Mouse (Mus musculus) lung, embryonic 15.5 days (tissue): ENCODE results near the gene Neb. TPM values are rescaled to one million over a fixed set of nuclear protein-coding genes. Genes with fewer than 3 reads are reported as not detected.

ENCODE experiments used
- ATAC-seq: fragments of 200-750 bp; cut with Nextera tagmentation; 2 replicates; pipeline ENCODE4 v1.8.0; 2017; ENCODE audit warnings: moderate number of reproducible peaks, borderline replicate concordance; ENCODE audit not compliant: low FRiP score, low TSS enrichment; ENCODE audit errors: extremely low read depth
- H3K27ac ChIP-seq: fragments of 300-500 bp; sonication (generic); 2 replicates; pipeline ENCODE4 v1.5.1; 2015; ENCODE audit warnings: moderate library complexity, mild to moderate bottlenecking, inconsistent platforms
- H3K27me3 ChIP-seq: fragments of 300-500 bp; sonication (generic); 2 replicates; pipeline ENCODE4 v1.6.1; 2015; ENCODE audit warnings: inconsistent platforms
- H3K36me3 ChIP-seq: fragments of 300-500 bp; sonication (generic); 2 replicates; pipeline ENCODE4 v1.6.1; 2015; ENCODE audit warnings: inconsistent platforms
- H3K4me1 ChIP-seq: fragments of 300-500 bp; sonication (generic); 2 replicates; pipeline ENCODE4 v1.6.1; 2015; ENCODE audit warnings: inconsistent platforms
- H3K4me2 ChIP-seq: fragments of 300-500 bp; sonication (generic); 2 replicates; pipeline ENCODE4 v1.6.1; 2015; ENCODE audit warnings: inconsistent platforms, mild to moderate bottlenecking, moderate library complexity
- H3K4me3 ChIP-seq: fragments of 300-500 bp; sonication (generic); 2 replicates; pipeline ENCODE4 v1.5.1; 2015; ENCODE audit warnings: mild to moderate bottlenecking, inconsistent platforms
- H3K9ac ChIP-seq: fragments of 300-500 bp; sonication (generic); 2 replicates; pipeline ENCODE4 v1.6.1; 2015; ENCODE audit warnings: inconsistent platforms
- H3K9me3 ChIP-seq: fragments of 300-500 bp; sonication (generic); 2 replicates; pipeline ENCODE4 v1.6.1; 2016; ENCODE audit warnings: inconsistent platforms
- WGBS: fragments of 180-500 bp; shearing (Covaris S2); methylation state at CpG from one replicate; pipeline ENCODE4 v1.1.7; 2015; 5-methylcytosine and 5-hydroxymethylcytosine counted together
- polyA plus RNA-seq: library from polyadenylated mRNA; unstranded; fragments of >200 nt; fragmentation: Nextera tagmentation; extraction: Ambion mirVana; gene quantifications from 2 replicates; pipeline ENCODE4 v1.2.1, GENCODE M21; 2015

Gene Neb
- polyA plus RNA-seq, 1 experiment from 2014 or later, result 1.7 TPM

DNA sequence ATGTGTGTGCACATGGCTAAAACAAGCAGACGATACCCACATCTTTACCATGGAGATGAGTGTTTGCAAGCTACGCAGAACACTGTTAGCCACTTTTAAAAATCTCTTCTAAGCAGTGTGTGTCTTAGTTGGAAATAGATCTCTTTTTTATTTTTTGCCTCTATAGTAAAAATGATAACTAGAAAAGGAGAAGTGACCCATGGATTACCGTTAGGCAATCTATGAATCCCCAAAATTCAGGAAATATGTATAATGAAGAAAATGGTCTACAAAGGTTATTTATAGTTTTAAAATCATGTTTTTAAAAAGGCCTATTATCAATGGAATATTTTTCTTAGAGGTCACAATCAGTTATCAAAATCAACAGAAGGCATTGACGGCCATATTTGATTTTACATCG, 80.3 kb downstream of the Neb start:
- no peak overlapping the region for H3K27ac ChIP-seq
- WGBS, result 96% methylated on average over 5 of the region's 5 CpGs
- ATAC-seq, result no peak
- no peak overlapping the region for H3K4me2 ChIP-seq
- H3K9ac ChIP-seq, result no peak overlapping the region
- no peak overlapping the region for H3K4me3 ChIP-seq
- no peaks in the 10 kb centered on the region for H3K4me1 ChIP-seq
- H3K36me3 ChIP-seq, result no peaks in the 10 kb centered on the region
- no peaks in the 10 kb centered on the region for H3K9me3 ChIP-seq
- H3K27me3 ChIP-seq, result no peaks in the 10 kb centered on the region

DNA sequence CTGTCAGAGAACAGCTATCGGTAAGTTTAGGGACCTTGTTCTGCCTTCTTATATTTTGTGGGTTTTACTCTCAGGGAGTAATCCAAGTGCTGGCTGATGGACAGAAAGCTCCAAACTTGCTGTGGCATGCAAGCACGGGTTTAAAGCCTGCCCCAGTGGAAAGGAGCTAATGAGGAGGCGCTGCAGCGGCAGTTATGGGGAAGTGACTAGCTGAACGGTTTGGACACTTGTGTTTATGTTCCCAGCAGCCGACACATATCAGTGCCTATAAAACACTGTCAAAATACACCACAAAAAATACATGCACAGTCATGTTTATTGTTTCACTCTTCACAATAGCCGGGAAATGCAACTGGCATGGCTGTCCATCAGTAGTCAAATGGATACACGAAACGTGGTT, 81.5 kb downstream of the Neb start:
- Histone ChIP-seq H3K4me1 (no peaks in the 10 kb centered on the region), H3K27ac (no peak overlapping the region), H3K36me3 (no peaks in the 10 kb centered on the region), H3K9me3 (no peaks in the 10 kb centered on the region), H3K4me2 (no peak overlapping the region), H3K27me3 (no peaks in the 10 kb centered on the region), H3K9ac (no peak overlapping the region), H3K4me3 (no peak overlapping the region)
- WGBS, result 55% methylated on average over 9 of the region's 9 CpGs
- no peak for ATAC-seq

DNA sequence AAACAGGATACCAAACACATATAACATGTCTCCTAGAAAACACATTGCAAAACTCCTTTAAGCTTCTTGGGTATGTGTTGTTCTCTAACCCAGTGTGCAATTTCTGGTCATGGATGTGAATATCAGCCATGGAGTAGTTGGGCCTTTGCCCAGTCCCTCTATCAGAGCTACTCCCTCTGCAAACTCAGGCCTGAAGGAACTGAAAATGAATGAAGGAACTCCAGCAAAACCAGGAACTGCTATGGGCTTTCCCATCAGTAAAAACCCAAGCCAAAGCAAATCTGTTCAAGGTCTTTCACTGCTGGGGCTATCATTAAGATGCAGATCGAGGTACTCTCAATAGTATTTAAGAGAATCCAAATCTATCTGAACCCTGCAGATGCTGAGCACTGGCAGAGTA, 90.8 kb downstream of the Neb start:
- no peak overlapping the region for H3K9ac ChIP-seq
- H3K36me3 ChIP-seq, result no peaks in the 10 kb centered on the region
- no peaks in the 10 kb centered on the region for H3K4me1 ChIP-seq
- no peak overlapping the region for H3K27ac ChIP-seq
- H3K4me3 ChIP-seq, result no peak overlapping the region
- no peaks in the 10 kb centered on the region for H3K9me3 ChIP-seq
- no peaks in the 10 kb centered on the region for H3K27me3 ChIP-seq
- 76% methylated on average over 1 of the region's 1 CpGs for WGBS
- no peak overlapping the region for H3K4me2 ChIP-seq
- ATAC-seq, result no peak

- no peaks in the 10 kb centered on the region for H3K36me3 ChIP-seq
- no peak overlapping the region for H3K4me2 ChIP-seq
- H3K9me3 ChIP-seq, result no peaks in the 10 kb centered on the region
- WGBS, result 84% methylated on average over 6 of the region's 6 CpGs
- no peak overlapping the region for H3K4me3 ChIP-seq
- H3K27ac ChIP-seq, result no peak overlapping the region
- ATAC-seq, result no peak
- no peaks in the 10 kb centered on the region for H3K4me1 ChIP-seq
- H3K27me3 ChIP-seq, result no peaks in the 10 kb centered on the region
- no peak overlapping the region for H3K9ac ChIP-seq
Observed at GRCm38 (mm10) chr2:52286421-52286820, 91.9 kb downstream of the Neb start.

DNA sequence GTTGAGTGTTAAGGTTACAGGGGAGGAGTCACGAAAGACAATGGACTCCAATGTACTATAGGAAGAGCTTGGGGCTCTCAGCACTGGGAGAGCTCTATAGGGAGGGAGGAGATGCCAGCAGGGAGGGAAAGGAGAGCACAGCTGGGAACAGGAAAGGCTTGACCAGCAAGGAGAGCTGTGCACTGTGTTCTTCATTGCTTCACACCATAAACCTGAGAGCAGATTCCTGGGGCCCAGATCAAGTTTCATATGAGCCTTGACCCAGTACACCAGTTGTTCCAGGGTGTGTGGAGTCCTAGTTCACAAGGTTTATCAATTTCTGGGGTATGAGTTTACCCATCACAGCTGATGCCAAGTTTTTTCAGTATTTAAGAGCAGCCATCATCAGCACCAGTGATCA, 106.1 kb downstream of the Neb start:
- H3K4me1 ChIP-seq, result no peaks in the 10 kb centered on the region
- WGBS, result 52% methylated on average over 1 of the region's 1 CpGs
- H3K9me3 ChIP-seq, result no peaks in the 10 kb centered on the region
- H3K27ac ChIP-seq, result no peak overlapping the region
- no peak overlapping the region for H3K4me3 ChIP-seq
- no peak overlapping the region for H3K9ac ChIP-seq
- H3K36me3 ChIP-seq, result no peaks in the 10 kb centered on the region
- no peak for ATAC-seq
- H3K4me2 ChIP-seq, result no peak overlapping the region
- H3K27me3 ChIP-seq, result no peaks in the 10 kb centered on the region

DNA sequence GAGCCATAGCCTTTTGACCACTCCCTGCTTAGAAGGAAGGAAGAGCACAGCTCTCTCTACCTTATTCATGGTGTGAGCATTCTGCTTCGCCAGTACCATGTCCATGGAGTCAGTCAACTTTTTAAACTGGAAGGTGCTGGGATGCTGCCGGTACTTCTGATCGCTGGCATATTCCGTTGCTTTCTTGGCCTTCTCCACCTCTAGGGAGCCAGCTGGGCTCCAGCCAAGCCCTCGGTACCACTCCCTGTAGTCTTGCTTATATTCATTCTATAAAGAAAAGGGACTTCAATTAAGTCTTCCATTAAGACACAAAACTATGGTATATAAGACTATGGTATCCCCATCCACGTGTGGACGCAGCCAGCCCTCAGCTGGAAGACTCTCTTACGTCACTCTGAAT, 107.4 kb downstream of the Neb start:
- Histone ChIP-seq H3K9me3 (no peaks in the 10 kb centered on the region), H3K4me1 (no peaks in the 10 kb centered on the region), H3K4me2 (no peak overlapping the region), H3K4me3 (no peak overlapping the region), H3K27ac (no peak overlapping the region), H3K27me3 (no peaks in the 10 kb centered on the region), H3K9ac (no peak overlapping the region), H3K36me3 (no peaks in the 10 kb centered on the region)
- WGBS, result 86% methylated on average over 8 of the region's 8 CpGs
- no peak for ATAC-seq

GRCm38 (mm10) chr2:52262149-52262548, 116.1 kb downstream of the Neb start:
- Histone ChIP-seq H3K27me3 (no peaks in the 10 kb centered on the region), H3K4me1 (no peaks in the 10 kb centered on the region), H3K36me3 (no peaks in the 10 kb centered on the region), H3K4me2 (no peak overlapping the region), H3K4me3 (no peak overlapping the region), H3K27ac (no peak overlapping the region), H3K9me3 (no peaks in the 10 kb centered on the region), H3K9ac (no peak overlapping the region)
- no peak for ATAC-seq
- 25% methylated on average over 2 of the region's 2 CpGs for WGBS

DNA sequence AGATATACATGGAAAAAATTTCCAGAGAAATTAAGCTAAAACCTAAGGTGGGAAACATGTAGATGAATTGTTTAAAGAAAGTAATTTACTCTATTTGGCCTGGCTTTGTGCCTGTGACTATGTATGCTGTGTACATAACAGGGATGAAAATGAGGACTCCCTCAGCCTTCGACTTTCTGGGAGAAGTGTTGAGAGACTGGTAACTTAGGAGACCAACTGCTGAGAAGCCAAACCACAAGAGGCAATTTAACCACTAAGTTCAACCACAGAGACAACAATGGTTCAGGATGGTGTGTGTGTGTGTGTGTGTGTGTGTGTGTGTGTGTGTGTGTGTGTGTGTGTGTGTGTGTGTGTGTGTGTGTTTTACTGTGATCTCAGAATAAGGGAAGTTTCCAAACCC, 126.2 kb downstream of the Neb start:
- WGBS, result 33% methylated on average over 1 of the region's 1 CpGs
- no peaks in the 10 kb centered on the region for H3K27me3 ChIP-seq
- H3K27ac ChIP-seq, result no peak overlapping the region
- no peaks in the 10 kb centered on the region for H3K9me3 ChIP-seq
- H3K4me2 ChIP-seq, result no peak overlapping the region
- H3K9ac ChIP-seq, result no peak overlapping the region
- no peaks in the 10 kb centered on the region for H3K4me1 ChIP-seq
- no peak for ATAC-seq
- H3K36me3 ChIP-seq, result no peaks in the 10 kb centered on the region
- no peak overlapping the region for H3K4me3 ChIP-seq

GRCm38 (mm10) chr2:52248316-52248826, 129.9 kb downstream of the Neb start:
- Histone ChIP-seq H3K4me2 (no peak overlapping the region), H3K36me3 (no peaks in the 10 kb centered on the region), H3K4me1 (no peaks in the 10 kb centered on the region), H3K9me3 (no peaks in the 10 kb centered on the region), H3K9ac (no peak overlapping the region), H3K27ac (no peak overlapping the region), H3K4me3 (no peak overlapping the region), H3K27me3 (no peaks in the 10 kb centered on the region)
- WGBS, result 49% methylated on average over 9 of the region's 9 CpGs
- no peak for ATAC-seq

GRCm38 (mm10) chr2:52245091-52245490, 133.2 kb downstream of the Neb start:
- Histone ChIP-seq H3K27me3 (no peaks in the 10 kb centered on the region), H3K27ac (no peak overlapping the region), H3K4me1 (no peaks in the 10 kb centered on the region), H3K9ac (no peak overlapping the region), H3K9me3 (no peaks in the 10 kb centered on the region), H3K4me2 (no peak overlapping the region), H3K36me3 (no peaks in the 10 kb centered on the region), H3K4me3 (no peak overlapping the region)
- 74% methylated on average over 5 of the region's 5 CpGs for WGBS
- ATAC-seq, result no peak

DNA sequence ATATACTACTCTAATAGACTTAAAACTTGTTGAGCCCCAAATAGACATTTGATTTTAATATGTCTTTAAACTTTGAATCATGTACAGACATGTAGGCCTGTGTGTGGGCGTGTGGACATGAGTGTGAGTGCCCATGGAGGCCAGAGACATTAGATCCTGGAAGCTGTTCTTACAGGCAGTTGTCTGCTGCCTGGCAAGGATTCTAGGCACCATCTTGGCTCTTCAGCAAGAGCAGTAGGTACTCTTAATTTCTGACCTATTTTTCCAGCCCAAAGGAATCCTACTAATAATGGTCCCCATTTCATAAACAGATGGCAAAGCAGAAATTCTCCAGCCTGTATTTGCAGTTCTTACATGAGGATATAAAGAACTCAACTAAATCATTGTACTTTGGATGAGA, 135.6 kb downstream of the Neb start:
- Histone ChIP-seq H3K9me3 (no peaks in the 10 kb centered on the region), H3K4me1 (no peaks in the 10 kb centered on the region), H3K4me3 (no peak overlapping the region), H3K4me2 (no peak overlapping the region), H3K36me3 (no peaks in the 10 kb centered on the region), H3K27me3 (no peaks in the 10 kb centered on the region), H3K27ac (no peak overlapping the region), H3K9ac (no peak overlapping the region)
- ATAC-seq, result no peak
- WGBS, result 84% methylated on average over 1 of the region's 1 CpGs

GRCm38 (mm10) chr2:52237892-52238291, 140.4 kb downstream of the Neb start:
- no peaks in the 10 kb centered on the region for H3K27me3 ChIP-seq
- H3K36me3 ChIP-seq, result no peaks in the 10 kb centered on the region
- H3K9ac ChIP-seq, result no peak overlapping the region
- 30% methylated on average over 5 of the region's 5 CpGs for WGBS
- no peak overlapping the region for H3K4me2 ChIP-seq
- ATAC-seq, result no peak
- no peaks in the 10 kb centered on the region for H3K9me3 ChIP-seq
- no peak overlapping the region for H3K27ac ChIP-seq
- H3K4me3 ChIP-seq, result no peak overlapping the region
- no peaks in the 10 kb centered on the region for H3K4me1 ChIP-seq

DNA sequence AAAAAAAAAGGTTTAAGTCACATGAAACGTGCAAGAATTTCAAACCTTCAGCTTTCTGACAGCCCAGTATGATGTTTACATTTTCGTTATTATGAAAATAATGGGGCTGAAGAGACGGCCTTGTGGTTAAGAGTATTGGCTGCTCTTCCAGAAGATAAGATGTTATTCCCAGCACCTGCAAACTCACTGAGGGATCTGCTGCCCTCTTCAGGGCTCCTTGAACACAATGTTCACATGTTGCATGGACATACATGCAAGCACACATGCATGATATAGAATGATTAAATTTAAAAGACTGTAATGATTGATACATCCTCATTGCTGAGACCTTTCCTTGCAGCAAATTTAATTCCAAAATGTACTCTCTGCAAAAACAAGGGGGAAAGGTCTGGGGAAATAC, 150.7 kb downstream of the Neb start:
- ATAC-seq, result no peak
- Histone ChIP-seq H3K36me3 (no peaks in the 10 kb centered on the region), H3K27me3 (no peaks in the 10 kb centered on the region), H3K4me3 (no peak overlapping the region), H3K4me2 (no peak overlapping the region), H3K9ac (no peak overlapping the region), H3K9me3 (no peaks in the 10 kb centered on the region), H3K27ac (no peak overlapping the region), H3K4me1 (no peaks in the 10 kb centered on the region)
- 33% methylated on average over 3 of the region's 3 CpGs for WGBS
